Mouse (Mus musculus) olfactory bulb, adult 2 months (tissue): ENCODE measurements around the gene Gm128.

ENCODE experiments used
- CTCF ChIP-seq: fragments of 200-500 bp; IDR thresholded peaks from 2 replicates; pipeline ENCODE4 v1.5.1; 2012; ENCODE audit warnings: low read depth, mild to moderate bottlenecking, low read length, moderate library complexity; ENCODE audit not compliant: insufficient read depth
- POLR2A ChIP-seq: fragments of 200-500 bp; IDR thresholded peaks from 2 replicates; pipeline ENCODE4 v1.6.1; 2012; ENCODE audit warnings: mild to moderate bottlenecking, low read depth, low read length, moderate library complexity; ENCODE audit not compliant: insufficient read depth

GRCm38 (mm10) chr3:95224295-95224694, 17.1 kb downstream of the Gm128 start:
- no peak for TF ChIP-seq CTCF
- TF ChIP-seq POLR2A, result no peak
